Mouse (Mus musculus) right cerebral cortex, postnatal 25 days (tissue): Measurements from ENCODE around the gene Hemk1.

ENCODE experiments used
- DNase-seq: peaks from one replicate; pipeline ENCODE4 v3.0.0; 2022

Hemk1 gene

DNA sequence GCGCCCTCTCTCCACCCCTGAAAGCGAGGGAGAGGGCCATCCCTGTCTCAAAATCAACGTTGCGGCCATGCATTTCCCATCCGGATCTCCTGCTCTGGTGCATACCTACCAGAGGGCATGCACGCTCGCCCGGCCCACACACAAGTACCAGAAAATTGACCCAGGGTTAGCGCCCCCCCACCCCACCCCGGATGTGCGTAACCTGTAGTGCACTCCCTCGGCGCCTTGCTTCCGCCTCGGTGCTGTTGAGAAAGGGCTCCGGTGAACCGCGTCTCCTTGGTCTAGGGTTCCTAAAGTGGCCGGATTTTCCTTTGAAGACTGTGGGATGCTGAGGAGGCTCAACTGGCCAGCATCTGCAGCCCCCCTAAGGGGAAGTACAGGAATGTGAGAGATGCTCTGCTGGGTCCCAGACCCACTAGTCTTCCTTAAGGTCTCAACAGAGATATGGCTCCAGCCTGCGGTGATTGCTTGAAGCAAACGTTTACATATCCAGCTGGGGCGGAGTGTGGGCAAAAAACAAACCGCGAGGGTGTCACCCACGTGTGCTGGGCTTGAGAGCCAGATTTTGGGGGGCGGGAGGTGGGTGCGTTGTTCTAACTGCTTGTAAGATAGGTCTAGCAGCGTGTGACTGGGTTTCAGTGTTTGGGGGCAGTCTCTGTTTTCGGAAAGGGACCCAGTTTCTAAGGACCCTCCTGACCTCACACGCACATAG is at the start of gene Hemk1:
Hemk1 (minus strand) TSS at position 179 of the 712 bp plus-strand sequence.
- peak; percentile 78 for DNase-seq

DNA sequence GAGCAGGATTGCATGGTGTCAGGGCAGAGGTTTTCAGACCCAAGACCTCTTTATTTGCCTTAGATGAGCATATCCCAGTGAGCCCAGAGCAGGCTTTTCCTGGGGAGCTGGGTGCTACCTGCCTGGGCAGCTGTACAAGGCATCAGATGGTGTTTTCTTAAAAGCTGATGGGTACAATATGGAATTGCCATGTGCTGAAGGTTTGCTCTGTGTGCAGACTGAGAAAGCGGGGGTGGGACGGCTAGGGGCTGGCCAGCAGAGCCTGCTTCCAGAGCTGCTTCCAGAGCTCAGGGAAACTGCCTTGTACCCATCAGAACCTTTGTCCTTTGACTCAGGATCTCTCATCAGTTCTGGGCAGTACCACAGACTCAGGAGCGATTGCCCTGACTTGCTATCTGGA is 49.6 kb upstream of the Hemk1 start:
- DNase-seq, result peak; percentile 17

DNA sequence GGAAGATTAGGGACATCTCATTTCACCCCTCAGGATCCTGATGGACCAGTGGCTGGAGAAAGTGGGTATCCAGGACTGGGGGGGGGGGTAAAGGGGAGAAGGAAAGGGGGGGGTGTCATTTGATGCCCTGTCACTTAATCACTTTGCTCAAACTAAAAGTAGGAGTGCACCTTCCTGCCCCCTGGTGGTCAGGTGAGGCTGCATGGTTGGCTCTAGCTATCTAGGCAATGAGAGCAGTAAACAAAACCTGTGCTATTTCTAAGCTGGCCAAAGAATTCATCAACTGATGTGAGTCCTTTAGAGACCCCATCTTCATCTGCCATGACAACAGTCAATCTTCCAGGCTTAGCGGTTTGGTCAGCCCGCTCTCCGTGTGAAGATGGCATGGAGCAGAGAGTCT is 48.6 kb upstream of the Hemk1 start:
- no peak for DNase-seq

DNA sequence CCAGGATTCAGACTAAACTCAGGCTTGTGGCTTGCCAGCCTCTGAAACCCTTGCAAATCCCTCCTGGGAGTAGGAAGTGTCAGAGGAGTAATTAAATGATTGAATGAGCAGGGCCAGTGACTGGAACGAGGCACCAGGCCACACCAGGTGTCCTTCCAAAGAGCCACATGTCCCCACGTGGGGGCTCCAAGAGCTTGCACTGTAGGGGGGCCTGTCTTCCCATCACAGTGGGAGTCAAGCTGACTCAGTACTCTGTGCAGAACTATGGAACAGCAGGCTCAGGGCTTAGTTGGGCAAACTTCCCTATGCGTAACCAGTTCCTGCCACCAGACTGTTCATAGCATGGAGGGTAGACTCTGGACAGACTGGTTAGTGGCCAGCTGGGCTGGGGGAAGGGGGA is 46.2 kb upstream of the Hemk1 start:
- no peak for DNase-seq

DNA sequence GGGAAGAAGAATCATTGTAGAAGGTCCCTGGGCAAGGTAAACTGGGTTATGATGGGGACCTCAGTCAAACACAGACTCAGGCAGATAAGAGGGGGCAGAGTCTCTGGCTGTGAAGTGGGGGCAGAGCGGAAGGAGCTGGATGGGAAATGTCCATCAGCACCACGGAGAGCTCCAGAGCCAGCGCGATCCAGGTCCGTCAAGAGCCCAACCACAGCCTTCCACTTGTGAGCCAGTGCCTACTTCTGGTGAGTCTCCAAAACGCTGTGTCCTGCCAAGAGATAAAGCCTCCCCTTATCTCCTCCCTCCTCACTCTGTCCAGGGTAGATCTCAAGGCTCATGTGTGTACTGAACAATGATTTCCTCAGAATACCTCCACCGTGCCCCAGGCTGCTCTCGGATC is 43.6 kb upstream of the Hemk1 start:
- no peak for DNase-seq

DNA sequence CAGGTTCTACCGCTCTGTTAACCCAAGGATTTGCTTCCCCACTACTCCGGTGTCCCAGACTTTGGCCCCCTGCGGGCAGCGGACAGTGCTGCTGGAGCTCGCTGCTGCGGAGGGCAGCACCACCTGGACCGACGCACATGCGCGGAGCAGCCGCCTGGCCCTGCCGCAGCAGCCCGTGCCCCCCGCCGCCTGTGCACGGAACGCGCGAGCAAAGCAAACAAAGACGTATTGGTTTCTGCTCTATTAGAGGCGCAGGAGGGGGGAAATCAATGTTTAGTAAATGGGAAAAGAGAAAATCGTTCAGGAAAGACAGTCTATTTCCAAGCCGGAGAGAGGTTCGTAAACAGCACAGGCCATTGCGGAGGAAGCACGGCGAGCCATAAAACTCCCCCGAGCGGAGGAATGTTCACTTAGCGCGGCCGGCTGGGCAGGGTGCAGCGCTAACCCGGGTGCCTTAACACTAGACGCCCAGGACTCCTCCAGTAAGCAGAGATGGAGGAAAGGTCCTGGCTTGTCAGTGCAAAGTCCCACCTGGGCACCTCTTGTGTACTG is 39.9 kb upstream of the Hemk1 start:
- DNase-seq, result peak; percentile 25

DNA sequence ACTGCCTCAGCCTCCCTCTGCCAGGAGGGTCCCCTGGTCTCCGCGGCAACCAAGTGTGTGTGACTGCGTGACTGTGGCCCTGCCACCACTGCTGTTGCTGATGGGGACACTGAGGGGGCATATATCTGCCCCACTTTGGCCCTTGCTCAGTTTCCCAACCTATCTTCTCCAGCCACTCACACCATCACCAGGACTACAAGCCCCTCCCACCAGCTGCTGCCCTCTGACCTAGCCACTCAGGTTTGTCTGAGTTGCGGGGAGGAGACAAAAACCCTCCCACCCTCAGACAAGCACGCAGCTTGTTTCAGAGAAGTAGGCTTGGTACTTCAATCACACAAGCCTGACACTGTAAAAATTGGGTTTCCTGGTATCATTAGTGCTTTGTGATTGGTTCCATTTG is 37.3 kb upstream of the Hemk1 start:
- DNase-seq, result no peak

DNA sequence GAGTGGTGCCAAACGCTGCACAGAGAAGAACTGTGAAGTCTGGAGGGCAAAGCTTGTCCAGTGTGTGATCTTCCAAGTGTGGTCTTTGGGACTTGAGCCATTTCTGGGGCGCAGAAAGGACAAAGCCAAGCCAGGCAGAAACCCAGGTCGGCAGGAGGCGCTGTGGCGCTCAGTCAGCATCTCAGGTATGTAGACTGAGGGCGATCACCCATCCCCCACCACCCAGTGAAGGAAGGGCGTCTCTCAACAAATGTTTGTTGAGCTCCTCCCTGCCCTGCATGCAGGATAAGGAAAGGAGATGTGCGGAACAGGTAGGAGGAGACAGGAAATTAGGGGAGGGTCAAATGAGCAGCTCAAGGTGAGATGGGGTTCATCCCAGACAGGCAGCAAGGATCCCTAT is 36.5 kb upstream of the Hemk1 start:
- no peak for DNase-seq

DNA sequence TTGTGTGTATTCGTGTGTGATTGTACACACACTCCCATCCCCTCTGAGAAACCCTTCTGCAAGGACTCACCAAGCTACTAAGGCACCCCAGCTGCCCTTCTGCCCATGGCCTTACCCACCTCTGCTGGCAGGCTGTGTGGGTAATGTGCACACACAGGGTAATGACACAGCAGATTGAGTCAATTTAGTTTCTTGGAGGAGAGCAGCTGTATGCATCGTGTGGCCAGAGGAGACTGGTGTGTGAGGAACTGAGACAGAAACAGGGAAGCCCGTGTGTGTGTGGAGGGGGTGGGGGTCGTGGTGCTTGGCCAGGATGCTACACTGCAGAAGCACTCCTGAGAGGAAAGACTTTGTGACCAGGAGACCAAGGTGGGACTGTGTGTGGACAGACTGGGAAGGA is 34.3 kb upstream of the Hemk1 start:
- DNase-seq, result no peak

DNA sequence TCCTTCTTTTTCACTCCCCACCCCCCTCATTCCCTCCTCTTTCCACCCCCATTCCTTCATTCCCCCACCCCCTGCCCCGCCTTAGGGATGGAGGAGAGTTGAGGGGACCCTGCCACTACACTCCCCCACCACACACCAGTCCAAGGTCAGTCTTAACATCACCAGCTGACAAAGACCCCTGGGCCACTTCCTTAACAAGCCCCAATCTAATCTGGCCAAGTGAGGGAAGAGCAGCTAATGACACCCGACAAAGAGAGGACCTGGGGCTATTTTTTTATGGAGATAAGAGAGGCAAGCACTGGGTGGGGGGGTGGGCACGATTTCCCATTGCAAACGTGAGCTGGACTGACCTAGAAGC is 31.9 kb upstream of the Hemk1 start:
- DNase-seq, result no peak

DNA sequence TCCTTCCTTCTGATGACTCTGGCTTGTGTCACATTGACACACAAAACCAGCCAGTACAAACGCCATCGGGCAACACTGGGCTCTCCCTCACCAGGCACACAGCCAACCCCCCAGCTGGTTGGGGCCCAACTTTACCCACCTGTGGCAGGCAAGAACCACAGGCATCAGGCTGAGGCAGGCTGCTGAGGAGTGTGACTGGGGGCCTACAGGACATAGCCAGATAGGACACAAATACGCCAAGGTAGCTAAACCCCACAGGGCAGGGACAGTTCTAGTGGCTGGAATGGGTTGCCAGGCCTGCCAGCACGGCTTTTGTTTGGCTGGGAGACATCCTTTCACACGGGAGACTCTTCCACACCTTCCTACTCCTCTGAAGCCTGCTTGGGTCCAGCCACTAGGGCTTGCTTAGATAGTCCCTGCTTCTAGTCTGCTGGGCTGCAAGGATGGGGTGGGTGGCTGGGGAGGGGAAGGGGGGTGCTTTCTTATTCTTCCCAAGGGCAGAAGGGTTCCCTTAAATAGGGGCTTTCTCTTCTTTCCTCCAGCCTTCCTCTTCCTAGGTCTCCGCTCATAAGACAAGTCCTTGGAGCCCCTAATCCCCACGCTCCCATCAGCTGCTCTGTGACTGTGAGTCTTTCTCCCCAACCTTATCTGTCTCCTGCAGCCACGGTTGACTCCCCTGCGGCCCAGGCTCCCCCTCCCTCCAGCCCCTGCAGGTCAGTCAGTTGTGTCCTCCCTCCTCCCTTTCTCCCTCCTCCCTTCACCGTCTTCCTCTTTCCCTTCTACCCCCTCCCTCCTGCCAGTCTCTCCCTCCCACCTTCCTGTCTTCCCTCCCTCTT is 31.3 kb upstream of the Hemk1 start:
- no peak for DNase-seq

DNA sequence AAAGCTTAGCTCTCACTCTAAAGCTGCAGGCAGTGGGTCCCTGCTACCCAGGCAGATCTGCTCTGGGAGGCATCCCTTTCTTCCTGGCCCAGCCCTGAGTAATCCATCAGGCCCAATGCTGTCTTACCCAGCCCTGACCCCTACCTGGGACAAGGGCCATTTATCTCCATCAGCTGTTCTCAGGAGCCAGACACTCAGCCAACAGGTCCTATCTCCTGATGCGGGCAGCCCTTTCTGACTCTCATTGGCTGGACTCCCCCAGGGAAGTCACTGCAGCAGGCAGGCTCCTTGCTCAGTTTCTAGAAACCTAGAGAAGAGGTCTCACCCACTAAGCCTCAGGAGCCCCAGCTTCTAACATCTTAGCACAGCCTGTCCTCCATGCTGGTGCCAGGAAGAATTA is 30.2 kb upstream of the Hemk1 start:
- no peak for DNase-seq

DNA sequence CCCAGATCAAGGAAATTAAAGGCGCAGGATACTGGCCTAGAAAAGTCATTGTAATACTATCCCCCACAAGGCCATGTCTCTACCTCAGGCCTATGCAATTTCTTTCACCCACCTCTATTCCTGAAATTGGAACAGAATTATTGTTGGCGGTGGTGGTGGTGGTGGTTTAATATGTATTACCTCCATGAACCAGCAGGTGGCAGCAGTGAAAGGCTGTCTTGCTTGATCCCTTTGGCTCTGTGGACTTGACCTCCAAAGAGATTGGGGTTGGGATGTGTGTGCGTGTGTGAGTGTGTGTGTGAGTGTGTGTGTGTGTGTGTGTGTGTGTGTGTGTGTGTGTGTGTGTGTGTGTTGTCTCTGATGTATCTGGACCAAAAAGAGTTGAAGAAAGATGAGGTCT is 28.5 kb upstream of the Hemk1 start:
- peak; percentile 31 for DNase-seq

DNA sequence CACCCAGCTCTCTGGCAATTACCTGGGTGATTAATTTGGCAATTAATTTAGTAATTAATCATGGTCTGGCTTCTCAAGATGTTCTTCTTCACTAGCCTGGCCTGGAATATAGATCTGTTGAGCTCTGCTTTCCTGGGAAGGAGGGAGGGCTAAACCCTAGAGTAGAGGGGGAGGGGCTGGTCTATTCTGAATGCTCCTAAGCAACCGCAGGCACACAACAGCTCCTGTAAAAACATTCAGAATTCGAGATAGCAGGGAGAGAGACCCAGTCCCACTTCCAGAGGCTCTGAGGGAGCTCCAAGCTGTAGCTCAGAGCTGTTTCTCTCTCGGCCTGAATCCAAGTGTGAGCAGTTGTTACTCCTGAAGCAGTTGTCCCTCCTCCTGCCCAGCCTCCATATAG is 22.8 kb upstream of the Hemk1 start:
- DNase-seq, result no peak

DNA sequence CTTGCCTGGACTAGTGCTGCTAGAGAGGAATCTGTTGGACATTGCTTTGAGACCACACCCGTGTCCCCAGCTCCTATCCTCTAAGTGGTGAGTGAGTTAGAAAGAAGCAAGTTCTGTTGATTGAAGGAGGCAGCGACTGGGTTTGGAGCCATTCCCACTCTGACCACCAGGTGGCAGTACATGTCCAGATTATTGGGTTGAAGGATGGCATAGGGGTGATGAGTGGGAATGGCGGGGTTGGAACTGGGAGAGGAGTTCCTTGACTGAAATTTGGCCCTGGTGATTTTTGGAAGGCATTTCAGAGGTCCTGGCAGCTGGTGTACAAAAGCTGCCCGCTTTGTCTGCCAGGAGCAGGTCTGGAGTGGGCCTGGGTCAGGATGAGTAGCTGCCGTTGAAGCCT is 19.5 kb upstream of the Hemk1 start:
- DNase-seq, result peak; percentile 57

DNA sequence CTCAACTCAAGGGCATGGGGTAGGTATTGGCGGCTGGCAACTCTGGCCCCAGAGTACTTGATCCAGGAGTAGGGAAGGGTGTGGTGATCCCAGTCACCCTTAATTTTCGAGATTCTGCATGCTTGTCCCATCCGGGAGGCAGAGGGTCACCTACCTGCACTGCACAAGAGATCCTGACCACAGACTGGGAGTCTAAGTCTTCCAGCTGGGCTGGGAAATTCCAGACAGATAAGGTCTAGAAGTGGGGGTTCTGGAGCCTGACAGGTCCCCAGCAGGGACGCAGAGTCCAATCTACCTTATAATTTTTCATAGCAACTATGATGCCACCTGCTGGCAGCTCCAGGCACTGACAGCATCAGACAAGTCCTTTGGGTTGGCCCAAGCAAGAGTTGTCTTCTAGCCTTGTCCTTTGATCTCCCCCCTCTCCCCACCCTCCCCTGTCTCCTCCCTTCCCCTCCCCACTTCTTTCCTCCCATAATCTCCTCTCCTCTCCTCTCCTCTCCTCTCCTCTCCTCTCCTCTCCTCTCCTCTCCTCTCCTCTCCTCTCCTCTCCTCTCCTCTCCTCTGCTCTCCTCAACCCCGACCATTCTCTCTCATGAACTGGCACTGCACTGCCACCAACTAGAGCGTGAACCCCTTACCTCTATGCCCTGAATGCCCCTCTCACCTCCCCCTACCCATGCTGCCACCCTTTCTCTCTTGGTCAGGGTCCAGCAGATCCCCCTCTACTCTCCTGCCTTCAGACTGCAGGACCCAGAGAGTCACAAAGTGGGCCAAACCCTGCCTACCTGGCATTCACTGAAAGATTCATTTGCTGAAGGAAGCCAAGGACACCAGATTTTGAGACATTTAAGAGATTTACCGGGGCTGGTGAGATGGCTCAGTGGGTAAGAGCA is 18.0 kb upstream of the Hemk1 start:
- DNase-seq, result no peak

DNA sequence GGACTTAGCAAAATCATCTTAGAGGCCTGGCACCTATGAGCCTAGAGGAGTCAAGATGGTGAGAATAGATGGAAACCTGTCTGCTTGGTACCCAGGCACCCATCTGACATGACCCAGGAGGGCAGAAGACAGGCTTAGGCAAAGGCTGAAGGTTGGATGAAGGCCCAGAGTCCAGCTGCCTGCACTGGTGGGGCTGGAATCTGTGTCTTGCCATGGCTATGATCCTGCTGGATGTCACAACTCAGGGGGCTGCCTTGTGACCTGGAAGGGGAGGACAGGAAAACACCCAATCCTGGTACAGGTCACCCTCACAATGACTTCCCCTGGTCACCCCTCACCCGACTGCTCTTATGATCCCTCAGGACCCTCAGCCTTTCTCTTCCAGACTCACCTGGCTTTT is 16.7 kb upstream of the Hemk1 start:
- DNase-seq, result no peak

DNA sequence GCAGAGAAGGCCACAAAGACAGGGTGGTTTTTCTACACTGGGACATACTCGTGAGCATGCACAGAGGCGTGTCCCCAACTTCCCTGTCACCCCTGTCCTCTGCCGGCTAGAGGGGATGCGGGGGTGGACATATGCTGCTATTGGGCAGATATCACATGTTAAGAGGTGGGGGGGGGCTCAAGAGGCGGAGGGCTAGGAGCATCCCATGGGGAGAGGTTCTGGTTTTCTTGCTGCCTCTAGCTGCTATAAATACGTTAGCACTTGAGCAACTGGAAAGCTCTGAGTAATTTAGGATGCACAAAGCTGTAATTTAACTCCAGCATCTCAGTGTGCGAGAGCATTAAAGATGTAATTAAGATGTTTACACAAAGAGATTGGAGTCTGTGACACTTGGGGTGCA is 11.2 kb upstream of the Hemk1 start:
- no peak for DNase-seq

DNA sequence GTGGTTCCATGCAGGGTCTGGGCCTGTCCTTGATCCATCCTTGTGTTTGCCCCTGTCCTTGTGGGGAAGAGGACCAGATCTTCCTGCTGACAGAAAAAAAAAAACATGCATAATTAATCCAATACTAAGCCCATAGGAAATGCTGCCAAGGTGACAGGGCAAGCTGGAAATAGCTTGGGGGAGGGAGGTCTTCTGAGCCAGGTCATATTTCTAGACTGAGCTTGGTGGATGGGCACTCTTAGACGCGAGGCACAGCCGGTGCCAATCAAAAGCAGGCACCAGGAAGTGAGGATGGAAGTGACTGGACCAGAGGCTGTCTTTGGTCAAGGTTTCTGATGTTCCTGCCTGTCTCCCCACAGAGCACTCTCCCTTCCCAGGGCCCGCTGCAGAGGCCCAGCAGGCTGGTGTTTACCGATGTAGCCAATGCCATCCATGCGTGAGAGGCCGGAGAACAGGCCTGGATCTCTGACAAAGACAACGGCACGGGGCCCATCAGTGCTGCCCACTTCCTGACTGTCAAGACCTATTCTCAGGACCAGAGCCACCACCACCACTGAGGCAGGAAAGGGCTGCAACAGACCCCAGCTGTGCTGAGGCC is 9.5 kb upstream of the Hemk1 start:
- no peak for DNase-seq

DNA sequence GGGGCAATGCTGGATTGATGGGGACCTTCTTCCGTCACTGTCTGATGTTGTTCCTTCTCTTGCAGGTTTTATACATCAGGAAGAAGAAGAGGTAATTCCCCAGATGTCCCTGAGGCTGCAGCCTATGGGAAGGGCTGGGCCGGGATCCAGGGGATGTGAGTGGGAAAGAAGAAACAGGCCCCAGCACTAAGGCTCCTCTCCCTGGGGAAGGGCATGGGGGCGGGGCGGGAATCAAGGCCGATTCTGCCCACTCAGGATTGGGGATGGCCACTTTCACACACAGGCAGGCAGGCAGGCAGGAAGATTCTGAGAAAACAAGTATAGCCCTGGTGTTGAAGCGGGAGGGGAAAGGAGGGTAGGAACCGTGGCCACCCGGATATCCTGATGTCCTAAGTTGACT is 7.9 kb upstream of the Hemk1 start:
- DNase-seq, result no peak

DNA sequence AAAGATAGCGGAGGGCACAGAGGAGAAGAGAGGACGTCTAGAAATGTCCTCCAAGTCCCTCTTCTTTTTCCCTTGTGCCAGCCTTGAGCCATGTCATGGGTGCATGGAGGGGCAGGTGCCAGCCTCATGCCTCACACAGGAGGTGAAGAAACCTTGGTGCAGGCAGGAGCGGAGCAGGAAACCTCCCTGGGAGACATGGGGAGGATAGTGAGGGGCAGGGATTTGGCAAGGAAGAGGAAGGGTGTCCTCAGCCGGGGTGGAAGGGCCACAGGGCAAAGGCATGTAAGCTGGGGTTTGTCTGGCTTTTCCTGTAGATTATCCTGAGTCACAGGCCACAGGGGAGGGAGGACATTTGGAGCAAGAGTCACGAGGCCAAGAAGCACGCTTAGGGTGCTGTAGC is 5.9 kb upstream of the Hemk1 start:
- no peak for DNase-seq

DNA sequence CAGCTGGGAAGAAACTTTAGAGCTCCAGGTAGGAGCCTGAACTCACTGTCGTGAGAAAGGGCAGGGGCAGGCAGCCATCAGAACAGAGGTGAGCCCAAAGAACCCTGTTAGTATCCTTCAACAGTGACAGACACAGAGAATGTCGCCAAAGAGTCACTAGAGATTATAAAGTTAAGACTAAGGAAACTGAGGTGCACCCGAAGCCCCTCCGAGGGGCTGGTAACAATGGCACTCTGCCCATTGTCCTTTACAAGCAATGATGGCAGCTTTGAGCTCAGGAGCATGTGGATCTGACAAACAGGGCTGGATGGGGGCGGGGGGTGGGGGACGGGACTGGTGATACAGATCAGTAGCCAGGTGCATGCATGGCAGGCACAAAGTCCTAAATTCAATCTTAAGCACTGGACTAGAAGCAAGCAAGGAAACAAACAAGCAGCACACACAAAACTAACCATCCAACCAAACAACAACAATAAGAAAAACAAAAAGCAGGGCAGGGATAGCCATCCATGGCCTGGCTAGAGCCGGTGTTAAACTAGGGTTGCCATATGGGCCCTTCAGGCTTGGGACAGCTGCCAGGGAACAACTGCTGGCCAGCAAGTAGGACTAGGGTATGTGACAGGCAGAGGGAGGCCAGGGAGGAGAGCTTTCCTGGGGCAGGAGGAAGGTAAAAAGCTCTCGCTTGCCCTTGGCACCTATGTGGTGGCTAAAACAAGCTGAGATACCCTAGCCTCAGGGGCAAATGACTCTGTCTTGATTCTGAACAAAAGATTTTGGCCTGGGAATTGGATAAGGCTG is 5.2 kb upstream of the Hemk1 start:
- DNase-seq, result no peak
